Mouse (Mus musculus) ES-E14 (cell line): Measurements from ENCODE around the gene Olfr479.

Experiments
- CHD2 ChIP-seq: IDR thresholded peaks from 2 replicates; pipeline ENCODE4 v1.6.1; 2014; ENCODE audit warnings: mild to moderate bottlenecking, low read depth, low read length, inconsistent platforms
- HCFC1 ChIP-seq: IDR thresholded peaks from 2 replicates; pipeline ENCODE4 v1.6.1; 2012; ENCODE audit warnings: low read length, inconsistent platforms, borderline replicate concordance; ENCODE audit not compliant: insufficient read depth
- ZC3H11A ChIP-seq: IDR thresholded peaks from 2 replicates; pipeline ENCODE4 v1.6.1; 2012; ENCODE audit warnings: low read depth, mild to moderate bottlenecking, inconsistent platforms, low read length, borderline replicate concordance
- ZNF384 ChIP-seq: IDR thresholded peaks from 2 replicates; pipeline ENCODE4 v1.6.1; 2012; ENCODE audit warnings: low read depth, low read length, inconsistent platforms

DNA sequence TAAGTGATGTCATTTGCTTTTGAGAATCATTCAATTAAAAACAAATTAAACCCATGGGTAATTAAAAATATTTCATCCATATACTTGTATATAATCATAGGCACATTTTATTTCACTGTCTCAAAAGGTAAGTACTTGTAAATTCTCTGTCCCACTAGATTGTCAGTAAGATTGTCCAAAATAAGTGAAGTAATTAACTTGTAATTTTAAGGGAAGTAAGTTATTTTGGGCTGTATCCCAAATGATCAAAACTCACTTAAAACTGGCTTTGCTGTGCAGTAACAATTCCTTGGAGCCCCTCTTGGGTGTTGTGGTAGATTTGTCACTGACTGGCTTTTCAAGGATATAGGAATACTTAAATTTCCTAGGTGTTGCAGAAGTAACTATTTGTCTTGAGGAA is 29.1 kb downstream of the Olfr479 start, which contains the start of gene Olfr481:
- TF ChIP-seq CHD2 (no peak), ZC3H11A (no peak), HCFC1 (no peak), ZNF384 (no peak)
